In genomic region chr1:170884390-170884789, GRCm38 (mm10) we compare ENCODE assay signal across 8 mouse cellular contexts. TPM values are rescaled to one million over a fixed set of nuclear protein-coding genes. Genes with fewer than 3 reads are reported as not detected.
A peak's percentile ranks its signal among the peaks of the same experiment; 100 is the strongest.
DNase-seq lines count a peak whose midpoint lies in the region; ATAC-seq and TF ChIP-seq lines count a peak whose summit lies in the region.

No protein-coding gene starts in this region.

- H3K4me3 ChIP-seq in cerebellum, adult 2 months (replicated peaks; ENCODE audit: insufficient read depth, low read depth, low read length) = peak overlapping the region; percentile 74
- H3K4me3 ChIP-seq in neural tube, embryonic 11.5 days (ENCODE audit: low read depth, low read length) = peak overlapping the region; percentile 81
- H3K4me3 ChIP-seq in limb, embryonic 15.5 days = peak overlapping the region; percentile 88
- H3K4me3 ChIP-seq in stomach, embryonic 16.5 days (replicated peaks; ENCODE audit: low read length) = peak overlapping the region; percentile 98

- H3K9me3 ChIP-seq in neural tube, embryonic 11.5 days (ENCODE audit: control insufficient read depth, low read length) = no peaks in the 10 kb centered on the region
- no peaks in the 10 kb centered on the region for H3K9me3 ChIP-seq in limb, embryonic 15.5 days
- H3K9me3 ChIP-seq in stomach, embryonic 16.5 days (replicated peaks; ENCODE audit: control insufficient read depth, low read length) = no peaks in the 10 kb centered on the region

- no peak for DNase-seq in cerebellum, adult 2 months
- no peak for DNase-seq in cerebellum, postnatal 10 days
- no peak for DNase-seq in neural tube, embryonic 11.5 days (ENCODE audit: low spot score)
- no peak for DNase-seq in neural tube, embryonic 10.5 days (ENCODE audit: extremely low spot score, low spot score)
- no peak for DNase-seq in layer of hippocampus, postnatal 36 days
- no peak for DNase-seq in cerebellum, adult 11 months

- no peak for TF ChIP-seq POLR2A in cerebellum, adult 2 months (IDR thresholded peaks at IDR 0.05; ENCODE audit: borderline replicate concordance, insufficient read depth, low read length)

- ATAC-seq in neural tube, embryonic 11.5 days (ENCODE audit: insufficient read depth, low FRiP score, low TSS enrichment) = no peak
- no peak for ATAC-seq in limb, embryonic 15.5 days (ENCODE audit: insufficient number of reproducible peaks, low FRiP score, low TSS enrichment, low read depth)
- ATAC-seq in stomach, embryonic 16.5 days (ENCODE audit: insufficient read depth, low FRiP score) = no peak

- H3K4me1 ChIP-seq in cerebellum, adult 2 months (ENCODE audit: control insufficient read depth, insufficient read depth, low read length) = 0 out of 2 replicates have a peak, but pooled peaks cover 2% of the 10 kb centered on the region
- H3K4me1 ChIP-seq in neural tube, embryonic 11.5 days (ENCODE audit: control insufficient read depth, insufficient read depth, low read length) = peaks cover 2% of the 10 kb centered on the region; the same call in 1 of the 2 replicates
- H3K4me1 ChIP-seq in limb, embryonic 15.5 days = peaks cover 14% of the 10 kb centered on the region; the same call in 1 of the 2 replicates
- H3K4me1 ChIP-seq in stomach, embryonic 16.5 days (ENCODE audit: control insufficient read depth, insufficient read depth, low read length) = peaks cover 8% of the 10 kb centered on the region; the same call in 1 of the 2 replicates

- H3K36me3 ChIP-seq in neural tube, embryonic 11.5 days (ENCODE audit: control insufficient read depth, insufficient read depth, low read length) = no peaks in the 10 kb centered on the region
- peaks cover 21% of the 10 kb centered on the region for H3K36me3 ChIP-seq in limb, embryonic 15.5 days
- peaks cover 11% of the 10 kb centered on the region; the same call in 1 of the 2 replicates for H3K36me3 ChIP-seq in stomach, embryonic 16.5 days (ENCODE audit: control insufficient read depth, insufficient read depth, low read length)

- H3K9ac ChIP-seq in neural tube, embryonic 11.5 days (ENCODE audit: low read length) = peak overlapping the region; percentile 79
- H3K9ac ChIP-seq in limb, embryonic 15.5 days = peak overlapping the region; percentile 85
- H3K9ac ChIP-seq in stomach, embryonic 16.5 days (ENCODE audit: low read length) = peak overlapping the region; percentile 88

- no peaks in the 10 kb centered on the region for H3K27me3 ChIP-seq in cerebellum, adult 2 months (ENCODE audit: control insufficient read depth, insufficient read depth, low read length)
- H3K27me3 ChIP-seq in neural tube, embryonic 11.5 days (ENCODE audit: control insufficient read depth, insufficient read depth, low read length) = no peaks in the 10 kb centered on the region
- no peaks in the 10 kb centered on the region for H3K27me3 ChIP-seq in limb, embryonic 15.5 days
- H3K27me3 ChIP-seq in stomach, embryonic 16.5 days (ENCODE audit: control insufficient read depth, insufficient read depth, low read length) = no peaks in the 10 kb centered on the region

- peak overlapping the region; percentile 49 for H3K4me2 ChIP-seq in neural tube, embryonic 11.5 days (ENCODE audit: low read depth)
- peak overlapping the region; percentile 60 for H3K4me2 ChIP-seq in limb, embryonic 15.5 days
- peak overlapping the region; percentile 69 for H3K4me2 ChIP-seq in stomach, embryonic 16.5 days (ENCODE audit: low read depth, low read length)

- TF ChIP-seq CTCF in cerebellum, adult 2 months (IDR thresholded peaks at IDR 0.05; ENCODE audit: borderline replicate concordance, insufficient read depth, low read depth, low read length) = no peak

- no peak overlapping the region for H3K27ac ChIP-seq in cerebellum, adult 2 months (ENCODE audit: insufficient read depth, low read length)
- no peak overlapping the region for H3K27ac ChIP-seq in neural tube, embryonic 11.5 days (ENCODE audit: low read depth, low read length)
- no peak overlapping the region for H3K27ac ChIP-seq in limb, embryonic 15.5 days
- H3K27ac ChIP-seq in stomach, embryonic 16.5 days (ENCODE audit: low read length) = peak overlapping the region; percentile 88

- 25% methylated on average over 8 of the region's 8 CpGs for WGBS in cerebellum, adult 2 months
- WGBS in neural tube, embryonic 11.5 days = 35% methylated on average over 8 of the region's 8 CpGs
- WGBS in limb, embryonic 15.5 days = 9% methylated on average over 8 of the region's 8 CpGs
- 10% methylated on average over 8 of the region's 8 CpGs for WGBS in stomach, embryonic 16.5 days

RNA-seq across cellular contexts. Expression of gene Gm26620, which starts 0.5 kb away (rescaled TPM):
- polyA plus RNA-seq in cerebellum, adult 2 months (2012; rRNA removed) = 0.93 and 1.2 TPM in 2 replicates
- 0.56 TPM in 1 of 2 replicates, not detected in the other for polyA plus RNA-seq in neural tube, embryonic 11.5 days (2014; fragmentation: Nextera tagmentation; extraction: Ambion mirVana)
- polyA plus RNA-seq in limb, embryonic 15.5 days (2015; fragmentation: Nextera tagmentation; extraction: Ambion mirVana) = 0.43 and 0.76 TPM in 2 replicates
- 1.4 and 1.8 TPM in 2 replicates for polyA plus RNA-seq in stomach, embryonic 16.5 days (2015; fragmentation: Nextera tagmentation; extraction: Ambion mirVana)
- total RNA-seq in layer of hippocampus, postnatal 36 days (2021) = under 1 TPM; 0.48 to 0.60 TPM

RNA-seq across cellular contexts. Expression of gene Dusp12, which starts 0.9 kb away (rescaled TPM):
- polyA plus RNA-seq in cerebellum, adult 2 months (2012; rRNA removed) = 32.4 and 33.4 TPM in 2 replicates
- 32.9 and 37.4 TPM in 2 replicates for polyA plus RNA-seq in neural tube, embryonic 11.5 days (2014; fragmentation: Nextera tagmentation; extraction: Ambion mirVana)
- polyA plus RNA-seq in limb, embryonic 15.5 days (2015; fragmentation: Nextera tagmentation; extraction: Ambion mirVana) = 44.5 and 48.3 TPM in 2 replicates
- 33.1 and 38.3 TPM in 2 replicates for polyA plus RNA-seq in stomach, embryonic 16.5 days (2015; fragmentation: Nextera tagmentation; extraction: Ambion mirVana)
- 10 to 100 TPM; 14.8 to 15.6 TPM for total RNA-seq in layer of hippocampus, postnatal 36 days (2021)

RNA-seq across cellular contexts. Expression of gene Atf6, which starts 16.8 kb away (rescaled TPM):
- 19.1 and 20.6 TPM in 2 replicates for polyA plus RNA-seq in cerebellum, adult 2 months (2012; rRNA removed)
- polyA plus RNA-seq in neural tube, embryonic 11.5 days (2014; fragmentation: Nextera tagmentation; extraction: Ambion mirVana) = 10.7 and 11.9 TPM in 2 replicates
- 8.3 and 8.6 TPM in 2 replicates for polyA plus RNA-seq in limb, embryonic 15.5 days (2015; fragmentation: Nextera tagmentation; extraction: Ambion mirVana)
- polyA plus RNA-seq in stomach, embryonic 16.5 days (2015; fragmentation: Nextera tagmentation; extraction: Ambion mirVana) = 9.8 and 10.0 TPM in 2 replicates
- total RNA-seq in layer of hippocampus, postnatal 36 days (2021) = 10 to 100 TPM; 48.7 to 50.9 TPM

RNA-seq across cellular contexts. Expression of gene Fcrlb, which starts 28.4 kb away (rescaled TPM):
- polyA plus RNA-seq in cerebellum, adult 2 months (2012; rRNA removed) = 1.6 and 1.9 TPM in 2 replicates
- 0.29 TPM in 1 of 2 replicates, not detected in the other for polyA plus RNA-seq in neural tube, embryonic 11.5 days (2014; fragmentation: Nextera tagmentation; extraction: Ambion mirVana)
- polyA plus RNA-seq in limb, embryonic 15.5 days (2015; fragmentation: Nextera tagmentation; extraction: Ambion mirVana) = 0.14 and 0.15 TPM in 2 replicates
- not detected in 2 replicates for polyA plus RNA-seq in stomach, embryonic 16.5 days (2015; fragmentation: Nextera tagmentation; extraction: Ambion mirVana)
- under 1 TPM; 0.45 to 0.58 TPM for total RNA-seq in layer of hippocampus, postnatal 36 days (2021)

RNA-seq across cellular contexts. Expression of gene Fcrla, which starts 43.0 kb away (rescaled TPM):
- 0.19 and 0.23 TPM in 2 replicates for polyA plus RNA-seq in cerebellum, adult 2 months (2012; rRNA removed)
- not detected in 2 replicates for polyA plus RNA-seq in neural tube, embryonic 11.5 days (2014; fragmentation: Nextera tagmentation; extraction: Ambion mirVana)
- 0.22 TPM in 1 of 2 replicates, not detected in the other for polyA plus RNA-seq in limb, embryonic 15.5 days (2015; fragmentation: Nextera tagmentation; extraction: Ambion mirVana)
- polyA plus RNA-seq in stomach, embryonic 16.5 days (2015; fragmentation: Nextera tagmentation; extraction: Ambion mirVana) = 0.15 TPM in 1 of 2 replicates, not detected in the other
- not detected for total RNA-seq in layer of hippocampus, postnatal 36 days (2021)
